Mouse (Mus musculus) B cell, adult 62 days (primary cell): ENCODE results near the gene Mup1. TPM values are rescaled to one million over a fixed set of nuclear protein-coding genes. Genes with fewer than 3 reads are reported as not detected.

Experiments used
- total RNA-seq: library from RNA; stranded (reverse); gene quantifications from 4 replicates; pipeline ENCODE4 v1.2.4, GENCODE M21; 2023

Mup1 gene
- not detected in 4 replicates for total RNA-seq

DNA sequence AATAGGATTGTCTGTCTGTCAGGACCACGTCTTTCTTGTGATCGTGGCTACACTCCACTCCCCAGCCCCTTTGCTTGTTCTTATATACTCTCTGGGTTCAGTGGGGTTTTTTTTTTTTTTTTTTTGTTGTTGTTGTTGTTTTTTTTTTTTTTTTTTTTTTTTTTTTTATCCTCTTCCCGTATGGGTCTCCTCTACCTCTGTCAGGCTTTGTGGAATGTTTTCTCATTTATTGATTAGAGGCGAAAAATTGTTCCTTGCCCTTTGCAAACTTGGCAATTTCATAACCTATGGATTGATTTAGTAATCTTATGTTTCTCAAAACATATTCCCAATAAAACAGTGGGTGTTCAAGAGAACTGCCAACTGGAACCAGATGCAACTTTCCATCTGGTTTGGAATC is at the start of gene Mup1:
Gene Mup1, minus strand, starts transcription at position 101 of the 400 bp plus-strand sequence.

Other genes with a start within 250 kb of the Mup1 start
- gene Mup9, start 80.0 kb downstream of the Mup1 start, total RNA-seq: not detected in 4 replicates
- gene Mup10, start 80.2 kb upstream of the Mup1 start, total RNA-seq: not detected in 4 replicates
- gene Mup11, start 160.5 kb upstream of the Mup1 start, total RNA-seq: not detected in 4 replicates
- not detected in 4 replicates for gene Mup12, start 239.4 kb upstream of the Mup1 start, total RNA-seq